Mouse (Mus musculus): ENCODE measurements around the gene BC030499.

The BC030499 gene

DNA sequence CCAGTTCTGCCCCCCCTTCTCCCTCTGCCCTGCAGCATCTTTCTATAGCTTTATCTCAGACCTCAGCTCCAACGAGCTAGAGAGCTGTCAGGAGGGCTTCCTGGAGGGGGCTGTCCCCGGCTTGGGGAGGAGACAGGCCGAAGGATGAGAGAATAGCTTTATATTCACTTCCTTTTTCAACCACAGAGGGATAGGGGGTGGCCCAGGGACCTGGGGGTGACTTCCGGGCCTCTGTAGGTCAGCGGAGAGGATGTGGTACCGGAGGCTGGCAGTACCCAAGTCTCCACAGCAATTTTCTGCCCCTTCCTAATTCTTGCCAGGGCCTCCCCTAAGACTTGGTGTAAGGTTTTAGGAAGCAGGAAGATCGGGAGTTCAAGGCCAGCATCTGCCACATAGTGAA, 55.2 kb downstream of the BC030499 start:
- DNase-seq (ENCODE audit: low spot score in 2 of 2): peak in 1 of 2 experiments; percentile 21
